In the genomic region with DNA sequence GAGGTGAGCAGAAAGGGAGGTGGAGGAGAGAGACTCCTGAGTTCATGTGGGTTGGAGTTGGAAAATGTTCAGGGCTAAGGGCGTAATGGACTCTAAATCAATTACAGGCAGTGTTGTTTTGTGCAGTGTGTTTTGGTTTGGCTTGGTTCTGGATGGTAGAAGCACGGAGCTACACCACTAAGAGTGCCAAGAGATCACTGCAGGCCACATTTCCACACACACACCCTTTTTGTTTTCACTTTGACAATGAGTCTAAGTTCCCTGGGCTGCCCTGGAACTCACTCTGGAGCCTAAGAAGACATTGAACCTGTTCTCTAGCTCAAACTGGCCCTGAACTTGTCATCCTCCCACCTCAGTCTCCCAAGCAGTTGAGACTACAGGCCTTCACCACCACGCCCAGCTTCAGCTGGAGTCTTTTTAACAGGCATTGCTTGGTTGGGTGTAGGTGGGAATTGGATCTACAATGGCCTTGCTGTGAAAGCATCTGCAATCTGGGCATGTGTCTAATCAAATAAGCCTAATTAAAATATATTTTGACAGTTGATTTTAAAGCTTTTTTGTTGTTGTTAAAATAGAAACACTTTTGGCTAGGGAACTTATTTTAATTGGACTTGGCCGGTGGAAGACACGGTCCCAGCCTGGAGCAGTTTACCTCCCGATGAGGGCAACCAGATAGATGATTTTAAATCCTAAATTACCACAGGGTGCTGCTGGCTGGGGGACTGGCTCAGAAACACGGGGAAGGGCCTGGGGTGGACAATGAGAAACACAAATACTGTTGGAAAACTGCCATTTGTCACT, we compare ENCODE assay signal across 21 mouse cellular contexts. TPM values are rescaled to one million over a fixed set of nuclear protein-coding genes. Genes with fewer than 3 reads are reported as not detected.
DNase-seq lines count a peak whose midpoint lies in the region; ATAC-seq and TF ChIP-seq lines count a peak whose summit lies in the region.
"Had no signal": no experiment of that assay in that cellular context is flagged by ENCODE, and none has a peak within 500 bp of the region (broad histone marks: within the 10 kb centered on the region; RNA-seq: fewer than 3 reads in every experiment).

No protein-coding gene starts in this region.

- 50% methylated on average over 7 of the region's 7 CpGs for WGBS in kidney, adult 2 months
- WGBS in intestine, embryonic 16.5 days = 71% methylated on average over 7 of the region's 7 CpGs

- in situ Hi-C loops in ES-E14 (cut with MboI; ENCODE audit: low sequenced_read_pairs in 2 of 2, unreplicated experiment in 2 of 2) = no loop called here

- H3K27me3 ChIP-seq in kidney, adult 2 months (replicated peaks; ENCODE audit: control insufficient read depth, insufficient read depth, low read length) = no peaks in the 10 kb centered on the region
- no peaks in the 10 kb centered on the region for H3K27me3 ChIP-seq in myocyte (ENCODE audit: control insufficient read depth, insufficient read depth, insufficient read length)
- no peaks in the 10 kb centered on the region for H3K27me3 ChIP-seq in intestine, embryonic 16.5 days (replicated peaks; ENCODE audit: control insufficient read depth, insufficient read depth, low read length)
- H3K27me3 ChIP-seq: neural tube, embryonic 15.5 days had no signal

- TF ChIP-seq CTCF in kidney, adult 2 months (conservative IDR thresholded peaks at IDR 0.05; ENCODE audit: insufficient read depth, insufficient read length, low read depth, low read length) = no peak
- no peak for TF ChIP-seq CTCF in gastrocnemius, adult 2 months (IDR thresholded peaks at IDR 0.05)

- no peaks in the 10 kb centered on the region for H3K36me3 ChIP-seq in kidney, adult 2 months (ENCODE audit: control insufficient read depth, insufficient read depth, low read length)
- peaks cover 12% of the 10 kb centered on the region; the same call in 1 of the 2 replicates for H3K36me3 ChIP-seq in ES-E14 (ENCODE audit: control insufficient read depth, insufficient read depth, low read length, poor library complexity, severe bottlenecking)
- no peaks in the 10 kb centered on the region for H3K36me3 ChIP-seq in myocyte (ENCODE audit: control insufficient read depth, insufficient read depth)
- H3K36me3 ChIP-seq in intestine, embryonic 16.5 days (ENCODE audit: control insufficient read depth, insufficient read depth, low read length) = no peaks in the 10 kb centered on the region
- H3K36me3 ChIP-seq: embryonic facial prominence, embryonic 13.5 days; G1E; kidney, embryonic 15.5 days; midbrain, embryonic 13.5 days; neural tube, embryonic 15.5 days had no signal

- no peak overlapping the region for H3K9ac ChIP-seq in ES-E14 (ENCODE audit: insufficient read depth, low read depth, low read length, poor library complexity, severe bottlenecking)
- no peak overlapping the region for H3K9ac ChIP-seq in intestine, embryonic 16.5 days (ENCODE audit: low read depth, low read length)
- H3K9ac ChIP-seq: embryonic facial prominence, embryonic 13.5 days; kidney, embryonic 15.5 days; midbrain, embryonic 13.5 days; neural tube, embryonic 15.5 days had no signal

- no peak overlapping the region for H3ac ChIP-seq in myocyte (ENCODE audit: control insufficient read depth, insufficient read length)

- peaks cover 24% of the 10 kb centered on the region for H3K79me2 ChIP-seq in myocyte (ENCODE audit: control insufficient read depth, insufficient read depth)

- H3K9me3 ChIP-seq in ES-E14 (ENCODE audit: control insufficient read depth, insufficient read depth, low read depth, low read length) = no peaks in the 10 kb centered on the region
- H3K9me3 ChIP-seq in intestine, embryonic 16.5 days (ENCODE audit: control insufficient read depth, low read length) = no peaks in the 10 kb centered on the region
- H3K9me3 ChIP-seq: embryonic facial prominence, embryonic 13.5 days; G1E; kidney, embryonic 15.5 days; midbrain, embryonic 13.5 days; neural tube, embryonic 15.5 days had no signal

- no peak for DNase-seq in kidney, adult 2 months
- DNase-seq in kidney, postnatal 25 days = no peak
- DNase-seq in ES-E14 (ENCODE audit: low read depth, low spot score) = no peak
- DNase-seq in fat pad, adult 2 months (ENCODE audit: extremely low read depth, low read depth, low spot score) = peak; percentile 66
- no peak for DNase-seq in lung, adult 18-20 months
- DNase-seq in gastrocnemius, adult 2 months = no peak
- DNase-seq: B cell, adult 2 months; cerebellum, adult 9-10 months; heart, postnatal 10 days; lung, postnatal 14 days; right cerebral cortex, postnatal 4 days; thymus, postnatal 14 days had no signal

- no peak for ATAC-seq in intestine, embryonic 16.5 days
- ATAC-seq: midbrain, embryonic 13.5 days had no signal

- TF ChIP-seq POLR2A in kidney, adult 2 months (IDR thresholded peaks at IDR 0.05; ENCODE audit: low read depth, low read length) = no peak
- TF ChIP-seq POLR2A in myocyte (IDR thresholded peaks at IDR 0.05; ENCODE audit: insufficient read length, low read depth) = no peak

- H3K27ac ChIP-seq in kidney, adult 2 months (ENCODE audit: insufficient read depth, low read depth, low read length) = 0 out of 2 replicates have a peak overlapping the region, but pooled peaks have one; percentile 12
- H3K27ac ChIP-seq in ES-E14 (ENCODE audit: insufficient read depth, low read depth, low read length, poor library complexity, severe bottlenecking) = peak overlapping the region; percentile 24; the same call in 1 of the 2 replicates
- no peak overlapping the region for H3K27ac ChIP-seq in gastrocnemius, adult 2 months
- H3K27ac ChIP-seq in intestine, embryonic 16.5 days (ENCODE audit: low read length) = no peak overlapping the region
- H3K27ac ChIP-seq: embryonic facial prominence, embryonic 13.5 days; kidney, embryonic 15.5 days; midbrain, embryonic 13.5 days; neural tube, embryonic 15.5 days had no signal

- no peak overlapping the region for H3K4me3 ChIP-seq in kidney, adult 2 months (ENCODE audit: insufficient read depth, low read depth, low read length)
- H3K4me3 ChIP-seq in ES-E14 (ENCODE audit: insufficient read depth in 1 of 2, low read depth in 1 of 2, low read length in 2 of 2, poor library complexity in 1 of 2, severe bottlenecking in 1 of 2) (no peak overlapping the region; a peak in 1 of 4 replicates), myocyte (no peak overlapping the region)
- H3K4me3 ChIP-seq in gastrocnemius, adult 2 months = no peak overlapping the region
- H3K4me3 ChIP-seq in intestine, embryonic 16.5 days (ENCODE audit: low read length) = no peak overlapping the region
- H3K4me3 ChIP-seq: embryonic facial prominence, embryonic 13.5 days; kidney, embryonic 15.5 days; midbrain, embryonic 13.5 days; neural tube, embryonic 15.5 days had no signal

- H3K4me2 ChIP-seq in myocyte (ENCODE audit: low read depth) = peak overlapping the region; percentile 57
- no peak overlapping the region for H3K4me2 ChIP-seq in intestine, embryonic 16.5 days (ENCODE audit: low read depth, low read length)
- H3K4me2 ChIP-seq: embryonic facial prominence, embryonic 13.5 days; heart, embryonic 11.5 days; kidney, embryonic 15.5 days; midbrain, embryonic 13.5 days; neural tube, embryonic 15.5 days had no signal

- intact Hi-C loops in gastrocnemius, adult 2 months (cut with DNase I) = no loop called here

- peaks cover 8% of the 10 kb centered on the region; the same call in 1 of the 2 replicates for H3K4me1 ChIP-seq in kidney, adult 2 months (ENCODE audit: control insufficient read depth, insufficient read depth, low read length)
- peaks cover 13 to 25% of the 10 kb centered on the region in 2 experiments for H3K4me1 ChIP-seq in ES-E14 (ENCODE audit: control insufficient read depth in 2 of 2, insufficient read depth in 2 of 2, low read length in 2 of 2, poor library complexity in 1 of 2)
- H3K4me1 ChIP-seq in intestine, embryonic 16.5 days (ENCODE audit: control insufficient read depth, insufficient read depth, low read length) = peaks cover 9% of the 10 kb centered on the region

TF ChIP-seq in ES-E14, 5 proteins besides CTCF, POLR2A, EP300 and RAD21:
- TF ChIP-seq CHD2 (IDR thresholded peaks at IDR 0.05; ENCODE audit: low read depth, low read length) (no peak), HCFC1 (IDR thresholded peaks at IDR 0.05; ENCODE audit: borderline replicate concordance, insufficient read depth, low read length) (no peak), ZNF384 (IDR thresholded peaks at IDR 0.05; ENCODE audit: low read depth, low read length) (no peak), ZC3H11A (IDR thresholded peaks at IDR 0.05; ENCODE audit: borderline replicate concordance, low read depth, low read length) (no peak), MAFK (IDR thresholded peaks at IDR 0.05; ENCODE audit: insufficient read depth, low read depth, low read length) (no peak)

TF ChIP-seq in myocyte, 11 proteins besides CTCF, POLR2A, EP300 and RAD21:
- TF ChIP-seq REST (IDR thresholded peaks at IDR 0.05; ENCODE audit: insufficient read depth, insufficient read length) = no peak
- no peak for TF ChIP-seq MAX (IDR thresholded peaks at IDR 0.05; ENCODE audit: low read depth)
- TF ChIP-seq TCF3 (IDR thresholded peaks at IDR 0.05; ENCODE audit: insufficient read length, low read depth) = no peak
- no peak for TF ChIP-seq SRF (IDR thresholded peaks at IDR 0.05; ENCODE audit: control insufficient read depth, insufficient read length, low read depth)
- TF ChIP-seq MYOG (IDR thresholded peaks at IDR 0.05; ENCODE audit: control insufficient read depth in 1 of 3, insufficient read depth in 1 of 3, insufficient read length in 2 of 3, low read depth in 2 of 3) = no peak
- TF ChIP-seq MYOD1 (IDR thresholded peaks at IDR 0.05; ENCODE audit: control insufficient read depth in 1 of 3, insufficient read length in 2 of 3, low read depth in 2 of 3) = no peak
- TF ChIP-seq E2F4 (IDR thresholded peaks at IDR 0.05; ENCODE audit: insufficient read depth) = no peak
- TF ChIP-seq CEBPB (IDR thresholded peaks at IDR 0.05; ENCODE audit: insufficient read depth, poor library complexity, severe bottlenecking) = no peak
- TF ChIP-seq TCF12 (IDR thresholded peaks at IDR 0.05; ENCODE audit: insufficient read depth, poor library complexity, severe bottlenecking) = no peak

RNA-seq across cellular contexts. Expression of a gene that starts 4.8 kb away (rescaled TPM):
- 15.1 and 18.0 TPM in 2 replicates for polyA plus RNA-seq in kidney, adult 2 months (2012; rRNA removed)
- 33.2 and 36.5 TPM in 2 replicates for total RNA-seq in ES-E14 (2012; rRNA removed)
- 191 TPM for polyA plus RNA-seq in myocyte (2012; fragmentation: generic; extraction: Trizol)
- 100 to 1,000 TPM; 101 to 123 TPM for total RNA-seq in gastrocnemius, adult 2 months (2021)
- 7.4 and 8.8 TPM in 2 replicates for polyA plus RNA-seq in intestine, embryonic 16.5 days (2015; fragmentation: Nextera tagmentation; extraction: Ambion mirVana)
- total RNA-seq: megakaryocyte, adult 5-6 weeks had no signal
- polyA plus RNA-seq: G1E had no signal

Comparison
In these comparisons a context has a peak if more than half of its experiments do, and no peak if none do; other contexts are left out.
1. H3K27ac ChIP-seq: peak in kidney, adult 2 months (single experiment) and ES-E14 (single experiment); none in gastrocnemius, adult 2 months (single experiment) and intestine, embryonic 16.5 days (single experiment).
2. RNA of a gene that starts 4.8 kb away (polyA plus RNA-seq): 191 TPM in myocyte (single experiment); 15.1 to 18.0 TPM in kidney, adult 2 months and 7.4 to 8.8 TPM in intestine, embryonic 16.5 days; every median in the first group is over 10 times any median in the second.